Mouse (Mus musculus): ENCODE data around the gene Hsp90b1. TPM values are rescaled to one million over a fixed set of nuclear protein-coding genes. Genes with fewer than 3 reads are reported as not detected.
A peak's percentile ranks its signal among the peaks of the same experiment; 100 is the strongest.

Gene Hsp90b1
- polyA plus RNA-seq, 1 experiment from 2014 or later = 496 TPM

Small RNA genes within 50 kb of the gene (microRNA-seq; reads per million reads assigned to microRNA genes)
- gene Gm25745 = 2.4 reads per million, percentile 4 among the genes with 10 or more reads in this experiment

Other genes with a start within 250 kb of the Hsp90b1 start
- 6.8 and 7.9 TPM in 2 replicates for gene Syn3, start 206.6 kb downstream of the Hsp90b1 start, polyA plus RNA-seq (2016; fragmentation: Nextera tagmentation; extraction: Ambion mirVana)
- gene Ttc41, start 302 bp upstream of the Hsp90b1 start, polyA plus RNA-seq (2016; fragmentation: Nextera tagmentation; extraction: Ambion mirVana) = 3.0 and 3.4 TPM in 2 replicates
- gene Gm49358, start 58.5 kb upstream of the Hsp90b1 start, polyA plus RNA-seq (2016; fragmentation: Nextera tagmentation; extraction: Ambion mirVana) = not detected in 2 replicates
- gene Nt5dc3, start 73.5 kb upstream of the Hsp90b1 start, polyA plus RNA-seq (2016; fragmentation: Nextera tagmentation; extraction: Ambion mirVana) = 4.3 and 4.6 TPM in 2 replicates